Mouse (Mus musculus) embryonic facial prominence, embryonic 14.5 days (tissue): ENCODE data around the gene Pemt. TPM values are rescaled to one million over a fixed set of nuclear protein-coding genes. Genes with fewer than 3 reads are reported as not detected.

Experiments
- ATAC-seq: fragments of 200-750 bp; cut with Nextera tagmentation; 2 replicates; pipeline ENCODE4 v1.8.0; 2017; ENCODE audit warnings: low read depth, moderate number of reproducible peaks, moderate TSS enrichment
- DNase-seq: peaks from one replicate; pipeline ENCODE4 v3.0.0-alpha.2; 2015; ENCODE audit warnings: low spot score
- H3K27ac ChIP-seq: fragments of 300-500 bp; sonication (generic); replicated peaks from 2 replicates; pipeline ENCODE4 v1.5.1; 2014; ENCODE audit warnings: low read depth, mild to moderate bottlenecking, low read length, moderate library complexity
- H3K27me3 ChIP-seq: fragments of 300-500 bp; sonication (generic); replicated peaks from 2 replicates; pipeline ENCODE4 v1.6.1; 2014; ENCODE audit warnings: low read length; ENCODE audit not compliant: control insufficient read depth, insufficient read depth
- H3K36me3 ChIP-seq: fragments of 300-500 bp; sonication (generic); 2 replicates; pipeline ENCODE4 v1.6.1; 2014; ENCODE audit warnings: low read length, mixed read lengths; ENCODE audit not compliant: control insufficient read depth, insufficient read depth
- H3K4me1 ChIP-seq: fragments of 300-500 bp; sonication (generic); 2 replicates; pipeline ENCODE4 v1.6.1; 2014; ENCODE audit warnings: antibody characterized with exemption, low read length; ENCODE audit not compliant: control insufficient read depth, insufficient read depth
- H3K4me2 ChIP-seq: fragments of 300-500 bp; sonication (generic); 2 replicates; pipeline ENCODE4 v1.6.1; 2014; ENCODE audit warnings: low read depth, mild to moderate bottlenecking, low read length, moderate library complexity, mixed read lengths
- H3K4me3 ChIP-seq: fragments of 300-500 bp; sonication (generic); 2 replicates; pipeline ENCODE4 v1.5.1; 2014; ENCODE audit warnings: low read depth, mild to moderate bottlenecking, low read length
- H3K9ac ChIP-seq: fragments of 300-500 bp; sonication (generic); 2 replicates; pipeline ENCODE4 v1.6.1; 2014; ENCODE audit warnings: low read depth, mild to moderate bottlenecking, low read length, moderate library complexity, mixed read lengths
- H3K9me3 ChIP-seq: fragments of 300-500 bp; sonication (generic); 2 replicates; pipeline ENCODE4 v1.6.1; 2016; ENCODE audit warnings: low read length; ENCODE audit not compliant: control insufficient read depth
- WGBS: fragments of 180-500 bp; shearing (Covaris S2); extraction: QIAGEN DNeasy Blood & Tissue Kit; methylation state at CpG from one replicate; pipeline ENCODE4 v1.1.7; 2014; 5-methylcytosine and 5-hydroxymethylcytosine counted together
- polyA plus RNA-seq: library from polyadenylated mRNA; unstranded; fragments of >200 nt; fragmentation: Nextera tagmentation; extraction: Ambion mirVana; gene quantifications from 2 replicates; pipeline ENCODE4 v1.2.1, GENCODE M21; 2014

Gene Pemt
- polyA plus RNA-seq, 1 experiment from 2014 or later, result 9.2 TPM

DNA sequence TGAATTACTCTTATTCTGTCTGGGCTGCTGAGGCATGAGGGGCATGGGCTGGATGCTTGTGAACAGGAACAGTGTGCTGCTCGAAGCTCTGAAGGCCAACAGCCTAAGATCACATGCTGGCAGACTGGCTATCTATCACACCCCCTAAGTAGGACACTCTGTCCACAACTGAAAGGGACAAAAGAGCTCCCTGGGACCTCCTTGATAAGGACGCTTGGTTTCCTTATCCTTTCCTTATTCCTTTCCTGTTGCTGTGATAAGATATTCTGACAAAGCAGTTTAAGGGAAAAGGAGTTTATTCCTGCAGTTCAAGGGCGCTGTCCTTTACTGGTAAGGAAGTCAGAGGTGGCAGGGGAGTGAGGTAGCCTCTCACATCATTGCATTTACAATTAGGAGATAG is 105.6 kb downstream of the Pemt start:
- Histone ChIP-seq H3K9ac (no peak overlapping the region), H3K4me2 (no peak overlapping the region), H3K9me3 (no peaks in the 10 kb centered on the region), H3K27ac (no peak overlapping the region), H3K36me3 (no peaks in the 10 kb centered on the region), H3K27me3 (no peaks in the 10 kb centered on the region), H3K4me3 (no peak overlapping the region), H3K4me1 (no peaks in the 10 kb centered on the region)
- WGBS, result 71% methylated on average over 3 of the region's 3 CpGs
- DNase-seq (no peak), ATAC-seq (no peak)

GRCm38 (mm10) chr11:59939821-59940220 is 106.5 kb downstream of the Pemt start:
- Histone ChIP-seq H3K4me1 (no peaks in the 10 kb centered on the region), H3K9me3 (no peaks in the 10 kb centered on the region), H3K27ac (no peak overlapping the region), H3K27me3 (no peaks in the 10 kb centered on the region), H3K36me3 (no peaks in the 10 kb centered on the region), H3K4me3 (no peak overlapping the region), H3K9ac (no peak overlapping the region), H3K4me2 (no peak overlapping the region)
- no peak for DNase-seq
- ATAC-seq, result no peak
- 81% methylated on average over 1 of the region's 1 CpGs for WGBS

- no peaks in the 10 kb centered on the region for H3K27me3 ChIP-seq
- no peaks in the 10 kb centered on the region for H3K4me1 ChIP-seq
- no peak overlapping the region for H3K4me2 ChIP-seq
- ATAC-seq (no peak), DNase-seq (no peak)
- no peak overlapping the region for H3K4me3 ChIP-seq
- H3K36me3 ChIP-seq, result no peaks in the 10 kb centered on the region
- 33% methylated on average over 2 of the region's 2 CpGs for WGBS
- H3K27ac ChIP-seq, result no peak overlapping the region
- no peak overlapping the region for H3K9ac ChIP-seq
- H3K9me3 ChIP-seq, result no peaks in the 10 kb centered on the region
These were observed 108.7 kb downstream of the Pemt start for GRCm38 (mm10) chr11:59937615-59938014.

DNA sequence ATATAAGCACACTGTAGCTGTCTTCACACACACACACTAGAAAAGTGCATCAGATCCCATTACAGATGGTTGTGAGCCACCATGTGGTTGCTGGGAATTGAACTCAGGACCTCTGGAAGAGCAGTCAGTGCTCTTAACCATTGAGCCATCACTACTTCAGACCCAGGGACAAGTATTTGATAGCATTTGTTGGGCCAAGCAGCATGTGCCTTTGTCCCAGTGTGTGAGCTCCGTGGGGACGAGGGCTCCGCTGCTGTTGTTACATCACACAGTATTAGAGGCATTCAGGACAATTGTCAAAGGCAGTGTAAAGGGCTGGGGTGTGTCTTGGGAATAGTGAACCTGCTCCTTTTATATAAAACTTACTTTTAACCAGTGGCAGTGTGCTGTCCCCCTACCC is 109.3 kb downstream of the Pemt start:
- Histone ChIP-seq H3K9ac (0 out of 2 replicates have a peak overlapping the region, but pooled peaks have one; percentile 25), H3K4me2 (no peak overlapping the region), H3K27ac (no peak overlapping the region), H3K27me3 (no peaks in the 10 kb centered on the region), H3K36me3 (no peaks in the 10 kb centered on the region), H3K4me3 (no peak overlapping the region), H3K9me3 (no peaks in the 10 kb centered on the region), H3K4me1 (no peaks in the 10 kb centered on the region)
- WGBS, result 89% methylated on average over 3 of the region's 3 CpGs
- no peak for ATAC-seq
- no peak for DNase-seq

- Histone ChIP-seq H3K9ac (no peak overlapping the region), H3K4me1 (no peaks in the 10 kb centered on the region)
- peak; percentile 8 for DNase-seq
These were observed 112.3 kb downstream of the Pemt start for GRCm38 (mm10) chr11:59933943-59934342.

DNA sequence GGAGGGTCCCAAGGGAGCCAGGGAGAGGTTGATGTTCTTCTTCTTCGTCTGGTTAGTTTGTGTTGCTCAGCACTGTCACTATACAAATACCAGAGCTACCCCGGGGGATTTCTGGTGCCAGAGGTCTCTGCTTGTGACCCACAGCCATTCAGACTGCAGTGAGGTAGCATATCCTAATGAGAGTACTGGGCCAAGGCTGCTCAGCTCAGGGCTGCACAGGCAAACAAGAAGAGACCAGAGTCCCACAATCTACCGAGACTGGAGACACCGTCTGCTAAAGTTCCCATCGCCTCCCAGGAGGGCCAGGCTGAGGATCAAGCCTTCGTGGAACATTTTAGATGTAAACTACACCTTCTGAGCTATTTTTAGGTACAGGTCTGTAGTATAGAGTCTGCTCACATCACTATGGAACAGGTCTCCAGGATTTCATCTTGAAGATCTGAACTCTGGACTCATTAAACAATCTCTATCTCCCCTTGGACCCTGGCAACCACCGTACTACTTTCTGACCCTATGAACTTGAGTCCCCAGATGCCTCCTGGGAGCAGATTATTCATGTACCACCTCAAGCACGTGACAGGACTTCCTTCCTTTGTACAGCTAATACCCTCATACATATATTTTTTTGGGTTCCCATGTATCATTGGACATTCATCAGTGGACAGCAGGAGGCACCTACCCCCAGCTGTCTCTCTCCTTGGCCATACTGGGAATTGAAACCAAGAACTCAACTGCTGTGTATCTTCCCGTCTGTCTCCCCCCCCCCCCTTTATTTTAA is 113.5 kb downstream of the Pemt start:
- no peak overlapping the region for H3K27ac ChIP-seq
- H3K27me3 ChIP-seq, result no peaks in the 10 kb centered on the region
- no peak overlapping the region for H3K9ac ChIP-seq
- no peaks in the 10 kb centered on the region for H3K9me3 ChIP-seq
- no peaks in the 10 kb centered on the region for H3K4me1 ChIP-seq
- H3K4me3 ChIP-seq, result no peak overlapping the region
- DNase-seq (no peak), ATAC-seq (no peak)
- 57% methylated on average over 9 of the region's 9 CpGs for WGBS
- H3K36me3 ChIP-seq, result no peaks in the 10 kb centered on the region
- no peak overlapping the region for H3K4me2 ChIP-seq

More at GRCm38 (mm10) chr11:59933943-59934342, 112.3 kb downstream of the Pemt start:
- H3K4me3 ChIP-seq, result no peak overlapping the region
- H3K27ac ChIP-seq, result no peak overlapping the region
- no peaks in the 10 kb centered on the region for H3K36me3 ChIP-seq
- no peak overlapping the region for H3K4me2 ChIP-seq
- no peaks in the 10 kb centered on the region for H3K27me3 ChIP-seq
- WGBS, result 42% methylated on average over 12 of the region's 12 CpGs
- H3K9me3 ChIP-seq, result no peaks in the 10 kb centered on the region
- ATAC-seq, result no peak

GRCm38 (mm10) chr11:59930031-59930430 is 116.3 kb downstream of the Pemt start:
- H3K4me3 ChIP-seq, result no peak overlapping the region
- no peak for ATAC-seq
- no peaks in the 10 kb centered on the region for H3K4me1 ChIP-seq
- H3K9me3 ChIP-seq, result no peaks in the 10 kb centered on the region
- H3K9ac ChIP-seq, result no peak overlapping the region
- no peaks in the 10 kb centered on the region for H3K27me3 ChIP-seq
- H3K36me3 ChIP-seq, result no peaks in the 10 kb centered on the region
- DNase-seq, result no peak
- WGBS, result 44% methylated on average over 4 of the region's 4 CpGs
- H3K27ac ChIP-seq, result no peak overlapping the region
- H3K4me2 ChIP-seq, result no peak overlapping the region

DNA sequence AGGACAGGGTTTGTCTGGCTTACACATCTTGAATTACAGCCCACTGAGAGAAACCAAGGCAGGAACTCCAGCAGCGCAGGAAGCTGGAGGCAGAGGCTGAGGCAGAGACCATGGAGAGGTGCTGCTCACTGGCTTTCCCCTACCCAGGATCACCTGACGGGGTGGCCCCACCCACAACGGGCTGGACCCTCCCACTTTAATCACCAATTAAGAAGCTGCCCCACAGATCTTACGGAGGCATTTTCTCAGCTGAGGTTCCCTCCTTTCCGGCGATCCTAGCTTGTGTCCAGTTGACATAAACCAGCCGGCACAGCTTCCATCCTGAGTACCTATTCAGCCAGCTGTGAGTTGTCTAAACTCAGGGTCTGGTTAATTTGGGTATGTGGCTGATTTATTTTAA is 125.0 kb downstream of the Pemt start:
- H3K27me3 ChIP-seq, result no peaks in the 10 kb centered on the region
- H3K27ac ChIP-seq, result no peak overlapping the region
- H3K36me3 ChIP-seq, result no peaks in the 10 kb centered on the region
- H3K4me3 ChIP-seq, result no peak overlapping the region
- DNase-seq (no peak), ATAC-seq (no peak)
- H3K4me1 ChIP-seq, result no peaks in the 10 kb centered on the region
- H3K9me3 ChIP-seq, result no peaks in the 10 kb centered on the region
- H3K9ac ChIP-seq, result no peak overlapping the region
- no peak overlapping the region for H3K4me2 ChIP-seq
- WGBS, result 19% methylated on average over 7 of the region's 7 CpGs
